Mouse (Mus musculus) left cerebral cortex, postnatal 4 days (tissue): ENCODE measurements around the gene Tgm6. TPM values are rescaled to one million over a fixed set of nuclear protein-coding genes. Genes with fewer than 3 reads are reported as not detected.

Source experiments
- DNase-seq: peaks from one replicate; pipeline ENCODE4 v3.0.0-alpha.2; 2022
- intact Hi-C: fragments of 180-260 bp; cut with DNase I; formaldehyde crosslinking; loops from one replicate; pipeline ENCODE4 v1.15.1; 2025
- total RNA-seq, 2 experiments: library from RNA; stranded (reverse); gene quantifications; 2 replicates each; pipeline ENCODE4 v1.2.3; 2021

Tgm6 gene
- total RNA-seq, 2 experiments from 2014 or later = 0.36 to 0.60 TPM

DNA sequence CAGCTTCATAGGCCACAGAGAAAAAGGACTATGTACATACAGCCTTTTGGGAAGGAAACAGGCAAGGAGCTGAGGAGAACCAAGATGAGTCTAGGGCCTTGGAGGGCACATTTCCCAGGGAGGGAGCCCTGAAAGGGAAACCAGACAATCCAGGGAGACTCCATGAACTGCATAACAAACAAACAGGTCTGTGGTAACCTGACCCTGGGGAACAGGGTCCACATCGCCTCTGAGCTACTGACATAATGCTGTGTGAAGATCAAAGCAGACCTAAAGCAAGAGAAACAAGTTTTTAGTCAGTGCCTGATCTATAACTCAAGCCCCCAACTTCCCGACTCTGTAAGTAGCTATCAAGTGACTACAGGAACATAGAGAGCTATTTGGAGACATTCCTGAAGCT lies 59.5 kb downstream of the Tgm6 start:
- no peak for DNase-seq
- intact Hi-C loops = no loop called here

- intact Hi-C loops = no loop called here
- DNase-seq = no peak
These were observed 64.6 kb downstream of the Tgm6 start for GRCm38 (mm10) chr2:130176820-130177219.

DNA sequence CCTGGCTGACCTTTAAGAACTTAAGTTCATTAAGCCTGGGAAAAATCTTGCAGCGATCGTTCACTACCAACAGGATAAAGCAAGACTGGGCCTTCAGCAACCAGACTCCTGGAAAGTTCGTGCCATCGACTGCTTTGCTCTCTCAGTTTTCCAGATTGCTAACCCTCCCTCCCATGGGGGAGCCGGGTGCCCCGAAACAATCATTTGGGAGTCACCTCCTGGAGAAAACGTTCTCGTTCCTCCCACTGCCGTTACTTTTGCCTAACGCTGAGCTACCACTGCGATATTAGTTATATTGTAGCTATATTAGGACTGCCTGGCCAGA lies 66.1 kb downstream of the Tgm6 start:
- DNase-seq = peak; percentile 16
- intact Hi-C loops = no loop called here

DNA sequence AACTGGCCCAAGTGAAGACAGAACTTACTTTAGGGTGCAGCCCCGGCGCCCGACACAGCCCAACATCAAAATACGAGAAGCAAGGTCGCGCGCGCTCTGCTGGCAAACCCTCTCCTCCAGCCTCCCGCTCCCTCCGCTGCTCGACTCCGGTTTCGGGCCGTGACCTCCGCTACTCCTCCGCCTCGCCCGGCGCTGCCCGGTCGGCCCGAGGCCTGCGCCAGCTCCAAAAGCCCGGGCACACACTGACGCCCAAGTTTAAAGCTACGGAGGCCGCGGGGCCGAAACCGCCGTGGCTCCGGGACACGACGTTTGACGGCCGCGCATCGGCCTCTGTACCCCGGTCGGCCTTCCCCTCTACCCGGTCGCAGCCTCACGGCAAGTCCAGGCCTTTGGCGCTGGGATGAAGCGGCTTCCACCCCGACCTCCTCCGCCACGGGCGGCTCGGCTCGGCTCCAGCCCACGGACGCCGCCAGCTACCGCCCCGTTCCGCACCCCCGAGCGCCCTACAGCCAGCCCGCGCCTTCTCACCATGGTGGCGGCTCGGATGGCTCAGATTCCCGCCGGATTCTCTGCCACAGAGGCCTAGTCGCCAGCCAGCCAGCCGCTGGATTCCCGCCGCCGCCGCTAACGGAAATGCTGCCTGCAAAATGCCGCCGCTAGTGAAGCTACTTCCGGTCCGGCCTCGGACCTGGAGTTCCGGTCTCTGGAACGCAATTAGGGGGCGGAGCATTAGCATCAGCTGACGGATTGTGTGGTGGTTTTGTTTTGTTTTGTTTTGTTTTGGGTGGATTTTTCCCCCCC lies 66.7 kb downstream of the Tgm6 start, which contains the start of gene Snrpb:
Gene Snrpb (minus strand): TSS at position 698 of the 801 bp plus-strand sequence.
- peak; percentile 92 for DNase-seq
- intact Hi-C loops = no loop called here

- DNase-seq = no peak
- intact Hi-C loops = loop anchor here (5.0 kb wide), 1 partner anchor 68 kb away; no protein-coding TSS in a partner anchor
These were observed 67.3 kb downstream of the Tgm6 start for GRCm38 (mm10) chr2:130179507-130180019.

DNA sequence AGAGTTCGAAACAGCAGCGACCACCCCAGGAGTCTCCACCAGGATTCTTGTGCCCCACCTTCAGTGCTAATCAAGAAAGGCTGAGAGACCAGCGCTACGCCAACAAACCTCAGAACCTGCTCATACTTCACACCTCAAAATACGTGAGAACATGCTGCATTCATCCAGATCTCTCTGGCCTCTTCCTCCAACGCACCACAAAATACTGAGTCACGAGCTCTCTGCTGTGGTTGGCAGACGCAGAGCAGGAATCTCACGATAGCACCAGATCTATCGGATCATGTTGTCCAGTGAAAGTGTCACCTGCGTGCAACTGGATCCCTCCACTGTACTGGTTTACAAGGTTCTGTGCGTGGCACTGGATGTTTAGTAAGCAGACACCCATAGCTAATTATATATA lies 76.2 kb downstream of the Tgm6 start:
- no peak for DNase-seq
- intact Hi-C loops = no loop called here

GRCm38 (mm10) chr2:130194894-130195293 lies 82.7 kb downstream of the Tgm6 start, which contains the start of gene Tmc2:
Gene Tmc2 (plus strand): TSS chr2:130195194.
- intact Hi-C loops = no loop called here
- DNase-seq = no peak

- intact Hi-C loops = no loop called here
These were observed 88.7 kb downstream of the Tgm6 start for GRCm38 (mm10) chr2:130200961-130201360.

More at GRCm38 (mm10) chr2:130200961-130201360, 88.7 kb downstream of the Tgm6 start:
- no peak for DNase-seq

Other genes starting within 250 kb of the Tgm6 start
- 1 to 10 TPM; 2.3 to 2.4 TPM for gene Tgm3, start 100.1 kb upstream of the Tgm6 start, total RNA-seq
- gene Snrpb, start 67.0 kb downstream of the Tgm6 start, total RNA-seq = 100 to 1,000 TPM; 131 to 148 TPM
- gene Tmc2, start 82.8 kb downstream of the Tgm6 start, total RNA-seq = not detected
- gene Nop56, start 162.0 kb downstream of the Tgm6 start, total RNA-seq = 100 to 1,000 TPM; 187 to 188 TPM
- gene Idh3b, start 172.1 kb downstream of the Tgm6 start, total RNA-seq = 100 to 1,000 TPM; 143 to 150 TPM
- gene Ebf4, start 182.8 kb downstream of the Tgm6 start, total RNA-seq = 10 to 100 TPM; 11.7 to 16.5 TPM